Mouse (Mus musculus): Measurements from ENCODE around the gene Vps36. TPM values are rescaled to one million over a fixed set of nuclear protein-coding genes. Genes with fewer than 3 reads are reported as not detected.

Gene Vps36
- polyA plus RNA-seq, 1 experiment from 2014 or later: 44.5 TPM

Other genes starting within 250 kb of the Vps36 start
- not detected in 2 replicates for gene Defb13, start 246.0 kb upstream of the Vps36 start, polyA plus RNA-seq (2016; fragmentation: Nextera tagmentation; extraction: Ambion mirVana)
- not detected in 2 replicates for gene Fam90a1a, start 234.1 kb upstream of the Vps36 start, polyA plus RNA-seq (2016; fragmentation: Nextera tagmentation; extraction: Ambion mirVana)
- gene Ccdc70, start 223.0 kb upstream of the Vps36 start, polyA plus RNA-seq (2016; fragmentation: Nextera tagmentation; extraction: Ambion mirVana): not detected in 2 replicates
- gene Atp7b, start 132.5 kb upstream of the Vps36 start, polyA plus RNA-seq (2016; fragmentation: Nextera tagmentation; extraction: Ambion mirVana): 1.9 and 2.1 TPM in 2 replicates
- gene Alg11, start 132.1 kb upstream of the Vps36 start, polyA plus RNA-seq (2016; fragmentation: Nextera tagmentation; extraction: Ambion mirVana): 41.7 and 45.1 TPM in 2 replicates
- 0.15 TPM in 1 of 2 replicates, not detected in the other for gene Nek5, start 67.8 kb upstream of the Vps36 start, polyA plus RNA-seq (2016; fragmentation: Nextera tagmentation; extraction: Ambion mirVana)
- 6.8 and 7.3 TPM in 2 replicates for gene Nek3, start 26.4 kb upstream of the Vps36 start, polyA plus RNA-seq (2016; fragmentation: Nextera tagmentation; extraction: Ambion mirVana)
- gene Ckap2, start 7.0 kb upstream of the Vps36 start, polyA plus RNA-seq (2016; fragmentation: Nextera tagmentation; extraction: Ambion mirVana): 48.6 and 51.9 TPM in 2 replicates
- 9.8 and 10.5 TPM in 2 replicates for gene Thsd1, start 34.5 kb downstream of the Vps36 start, polyA plus RNA-seq (2016; fragmentation: Nextera tagmentation; extraction: Ambion mirVana)
- not detected in 2 replicates for gene Tpte, start 90.6 kb downstream of the Vps36 start, polyA plus RNA-seq (2016; fragmentation: Nextera tagmentation; extraction: Ambion mirVana)
- gene Slc25a15, start 205.8 kb downstream of the Vps36 start, polyA plus RNA-seq (2016; fragmentation: Nextera tagmentation; extraction: Ambion mirVana): 16.3 and 18.0 TPM in 2 replicates
- 42.4 and 43.2 TPM in 2 replicates for gene Mrps31, start 218.6 kb downstream of the Vps36 start, polyA plus RNA-seq (2016; fragmentation: Nextera tagmentation; extraction: Ambion mirVana)